Mouse (Mus musculus): Measurements from ENCODE around the gene Scaf4.

Scaf4 gene

DNA sequence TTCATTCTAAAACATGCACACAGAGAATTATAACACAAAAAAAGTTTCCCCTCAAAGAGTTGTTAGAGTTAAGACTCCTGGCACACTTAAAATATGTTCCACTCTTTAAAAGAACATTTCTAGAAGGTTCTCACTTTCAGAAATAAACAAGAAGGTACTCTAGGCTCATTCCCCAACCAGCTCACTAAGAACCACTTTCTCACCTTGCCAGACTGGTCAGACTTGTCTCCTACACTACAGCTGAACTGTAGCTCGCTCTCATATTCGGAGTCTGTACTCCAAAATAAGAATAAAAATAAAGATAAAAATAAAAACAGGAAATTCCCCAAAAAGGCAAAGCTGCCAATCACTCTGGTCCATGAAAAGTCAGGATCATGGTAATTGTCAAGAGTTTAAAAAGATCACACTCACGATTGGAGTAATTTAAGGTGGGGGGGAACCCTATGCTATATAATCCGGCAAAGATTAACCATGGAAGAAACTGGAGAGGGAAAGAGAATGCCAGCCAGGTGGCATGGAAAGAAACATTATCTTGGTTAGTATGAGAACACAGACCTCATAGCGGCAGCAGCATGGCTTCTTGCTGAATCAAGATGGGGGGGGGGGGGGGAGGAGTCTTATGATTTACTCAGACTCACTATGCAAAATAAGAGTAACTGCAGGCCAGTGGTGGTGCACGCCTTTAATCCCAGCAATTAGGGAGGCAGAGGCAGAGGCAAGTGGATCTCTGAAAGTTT is 80.9 kb downstream of the Scaf4 start:
- DNase-seq (ENCODE audit: low spot score in 2 of 2): no peak

DNA sequence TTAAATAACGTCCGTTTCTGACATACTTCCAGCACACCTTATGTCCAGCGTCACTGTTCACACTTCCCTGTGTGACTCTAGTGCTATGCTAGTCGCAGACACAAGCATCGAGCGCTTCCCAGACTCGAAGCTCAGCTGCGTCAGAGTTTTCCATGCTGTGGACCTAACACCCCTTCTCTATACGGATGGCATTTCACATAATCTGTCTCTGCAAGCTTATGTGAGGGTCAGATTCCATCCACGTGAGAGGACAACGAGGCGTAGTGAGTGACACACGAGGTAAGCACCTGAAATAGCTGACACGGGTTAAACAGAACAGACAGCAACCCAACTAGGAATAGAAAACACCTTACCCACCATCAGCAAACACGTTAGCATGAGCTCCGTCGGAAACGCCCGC is 82.2 kb downstream of the Scaf4 start:
- DNase-seq (ENCODE audit: low spot score in 2 of 2): no peak

DNA sequence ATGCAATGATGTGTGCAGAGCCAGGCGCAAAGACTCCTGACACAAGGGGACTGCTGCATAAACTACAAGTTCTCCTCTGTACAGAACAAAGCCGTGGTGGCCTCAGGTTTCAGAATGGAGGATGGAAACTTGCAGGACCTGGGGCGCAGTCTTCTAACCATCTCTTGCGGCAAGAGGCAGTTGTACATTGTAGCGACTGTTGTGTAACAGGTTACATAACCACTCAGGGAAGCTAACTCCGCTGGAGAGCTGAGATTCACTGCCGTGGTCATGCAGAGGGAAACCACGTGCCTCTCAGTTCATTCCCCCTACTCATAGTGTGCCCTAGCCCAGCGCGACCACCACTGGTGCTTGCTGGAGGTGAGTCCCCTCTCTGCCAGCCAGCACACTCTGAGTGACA is 85.1 kb downstream of the Scaf4 start:
- DNase-seq (ENCODE audit: low spot score in 2 of 2): no peak

DNA sequence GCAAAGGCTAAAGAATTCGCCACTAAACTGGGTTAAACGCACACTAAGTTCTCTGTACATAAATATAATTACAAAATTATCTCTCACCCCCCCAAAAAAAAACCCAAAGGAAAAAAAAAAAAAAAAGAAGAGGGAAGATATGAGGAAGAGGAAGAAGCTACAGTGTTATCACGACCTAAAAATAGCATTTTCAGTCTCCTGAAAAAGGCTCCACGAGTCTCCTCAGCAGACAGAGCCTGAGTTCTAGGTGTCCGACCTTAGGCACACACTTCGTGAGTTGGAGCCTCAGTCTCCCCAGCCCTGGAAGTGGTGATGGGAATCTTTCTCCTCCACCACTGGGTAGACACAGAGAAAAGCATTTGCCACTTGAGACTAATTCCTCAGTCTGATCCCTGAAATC is 85.7 kb downstream of the Scaf4 start:
- no peak for DNase-seq (ENCODE audit: low spot score in 2 of 2)

DNA sequence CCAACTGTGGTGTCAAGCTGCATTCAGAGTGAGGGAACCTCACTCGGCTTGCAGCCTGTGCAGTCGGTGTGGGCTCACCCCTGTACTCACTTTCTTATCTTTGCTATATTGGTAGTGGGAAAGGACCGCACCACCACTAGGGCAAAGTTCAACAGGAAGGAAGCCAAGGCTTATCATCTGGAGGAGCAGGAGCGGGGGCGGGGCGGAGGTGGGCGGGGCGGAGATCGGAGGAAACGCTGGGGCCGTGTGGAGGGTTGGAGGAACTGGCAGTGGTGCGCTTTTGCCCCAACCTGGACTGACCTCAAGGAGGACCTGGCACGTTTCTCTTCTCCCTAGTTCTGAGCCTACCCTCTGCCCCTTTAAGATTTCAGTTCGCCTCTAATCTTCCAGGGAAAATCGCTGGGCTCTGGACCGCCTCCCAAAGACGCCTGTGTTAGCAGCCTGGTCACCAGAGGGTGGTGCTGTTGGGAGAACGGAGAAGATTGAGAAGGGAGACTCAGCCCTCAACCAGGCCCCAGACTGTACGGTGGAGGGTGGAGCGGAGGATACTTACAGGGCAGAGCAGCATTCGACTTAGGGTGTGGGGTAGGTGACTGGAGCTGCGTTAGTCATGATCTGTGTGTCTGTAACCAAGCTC is 86.8 kb downstream of the Scaf4 start:
- DNase-seq (ENCODE audit: low spot score in 2 of 2): peak; percentile 39 to 57

DNA sequence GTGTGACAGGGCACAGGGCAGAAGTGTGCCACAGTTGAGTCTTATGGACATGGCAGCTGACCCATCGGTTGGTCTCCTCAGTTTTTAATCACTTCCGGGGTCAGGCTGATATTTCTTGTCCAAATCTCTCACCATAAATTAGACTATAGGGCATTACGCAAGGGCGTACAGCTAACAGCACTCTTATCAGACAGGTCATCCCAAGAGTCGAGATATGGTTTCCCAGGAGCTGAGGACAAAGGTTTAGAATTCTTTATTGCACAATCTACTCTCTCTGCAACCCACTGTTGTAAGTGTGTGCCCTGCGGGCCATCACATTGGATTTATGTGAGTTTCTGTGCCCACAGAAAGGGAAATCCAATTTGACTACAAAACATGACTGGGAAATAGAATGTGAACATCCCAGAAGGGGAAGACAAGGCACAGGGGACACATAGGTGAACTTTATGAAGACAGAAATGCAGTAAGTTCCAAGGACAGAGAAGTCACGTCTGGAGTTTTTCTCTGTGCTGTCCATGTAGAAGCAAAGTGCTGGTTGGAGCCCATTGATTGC is 87.5 kb downstream of the Scaf4 start:
- no peak for DNase-seq (ENCODE audit: low spot score in 2 of 2)

DNA sequence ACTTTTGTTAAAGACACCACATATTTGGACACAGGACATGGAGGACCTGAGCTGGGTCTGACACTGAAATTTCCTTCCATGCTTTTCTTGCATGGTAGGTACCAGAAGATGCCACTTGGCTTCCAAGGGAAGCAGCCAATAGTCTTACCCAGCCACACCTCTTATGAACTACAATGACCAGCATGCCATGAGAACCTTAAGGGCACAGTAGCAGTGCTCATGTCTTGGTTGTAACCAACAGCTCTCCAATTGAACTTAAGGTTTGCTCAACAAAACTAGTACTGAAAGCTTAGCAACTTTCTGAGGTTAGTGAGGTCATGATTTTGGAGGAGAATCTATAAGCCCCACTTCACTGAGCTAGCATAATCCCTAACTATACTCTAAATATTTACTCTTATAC is 90.6 kb downstream of the Scaf4 start:
- DNase-seq (ENCODE audit: low spot score in 2 of 2): no peak

DNA sequence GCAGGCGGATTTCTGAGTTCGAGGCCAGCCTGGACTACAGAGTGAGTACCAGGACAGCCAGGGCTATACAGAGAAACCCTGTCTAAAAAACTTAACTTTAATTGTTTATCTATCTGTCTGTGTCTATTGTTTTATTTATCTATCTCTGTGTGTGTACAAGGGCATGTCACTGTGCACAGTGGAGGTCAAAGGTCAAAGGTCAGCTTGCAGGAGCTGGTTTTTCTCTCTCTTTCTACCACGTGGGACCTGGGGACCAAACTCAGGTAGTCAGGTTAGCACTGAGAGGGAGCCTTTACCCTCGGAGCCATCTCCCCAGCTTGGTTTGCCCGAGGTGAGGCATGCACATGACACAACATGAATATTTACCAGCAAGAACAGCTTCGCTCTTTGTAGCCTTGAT is 93.0 kb downstream of the Scaf4 start:
- no peak for DNase-seq (ENCODE audit: low spot score in 2 of 2)

DNA sequence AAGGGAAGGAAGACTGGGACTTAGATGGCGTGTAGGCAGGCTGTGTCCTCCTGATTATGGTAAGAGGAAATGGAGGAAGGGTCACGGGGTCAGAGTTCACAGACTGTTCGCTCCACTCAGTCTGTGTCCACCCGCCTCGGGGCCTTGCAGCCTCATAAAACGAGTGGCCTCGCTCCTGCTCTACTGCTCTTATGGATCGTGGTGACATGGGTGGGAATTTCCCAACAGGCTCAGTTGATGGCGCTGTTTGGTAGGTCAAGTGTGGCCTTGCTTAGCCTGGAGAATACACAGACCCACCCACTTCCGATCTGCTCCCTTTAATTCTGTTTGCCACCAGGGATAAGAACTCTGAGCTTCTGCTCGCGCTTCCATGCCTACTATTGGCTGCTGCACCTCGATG is 96.8 kb downstream of the Scaf4 start:
- DNase-seq (ENCODE audit: low spot score in 2 of 2): no peak

DNA sequence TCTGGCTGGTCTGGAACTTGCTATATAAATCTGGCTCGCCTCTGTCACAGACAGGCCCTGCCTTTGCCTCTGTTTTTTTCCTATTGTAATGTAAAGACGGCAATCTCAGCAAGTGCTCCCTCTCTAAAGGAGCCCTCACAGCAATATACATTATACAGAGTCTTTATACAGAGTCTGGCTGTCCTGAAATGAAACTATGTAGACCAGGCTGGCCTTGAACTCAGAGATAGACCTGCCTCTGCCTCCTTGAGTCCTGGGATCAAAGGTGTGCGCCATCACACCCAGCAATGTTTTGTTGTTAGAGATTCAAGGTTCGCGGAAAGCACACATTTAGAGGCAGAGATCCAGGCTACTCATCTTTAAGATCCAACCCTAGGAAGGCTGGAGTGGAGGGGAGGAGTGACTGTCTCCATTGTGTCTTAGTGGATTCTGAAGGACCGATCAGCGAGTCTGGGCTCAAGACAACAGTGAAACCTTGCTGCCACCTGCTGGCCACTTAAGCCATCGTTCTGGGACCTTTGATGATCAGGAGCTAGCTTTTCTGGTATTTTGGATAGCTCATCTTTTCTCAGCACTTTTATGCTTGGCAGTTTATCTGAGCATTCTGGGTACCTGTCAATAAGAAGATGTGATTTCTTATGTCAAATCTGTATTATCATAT is 98.2 kb downstream of the Scaf4 start:
- peak; percentile 37 to 70 for DNase-seq (ENCODE audit: low spot score in 2 of 2)

DNA sequence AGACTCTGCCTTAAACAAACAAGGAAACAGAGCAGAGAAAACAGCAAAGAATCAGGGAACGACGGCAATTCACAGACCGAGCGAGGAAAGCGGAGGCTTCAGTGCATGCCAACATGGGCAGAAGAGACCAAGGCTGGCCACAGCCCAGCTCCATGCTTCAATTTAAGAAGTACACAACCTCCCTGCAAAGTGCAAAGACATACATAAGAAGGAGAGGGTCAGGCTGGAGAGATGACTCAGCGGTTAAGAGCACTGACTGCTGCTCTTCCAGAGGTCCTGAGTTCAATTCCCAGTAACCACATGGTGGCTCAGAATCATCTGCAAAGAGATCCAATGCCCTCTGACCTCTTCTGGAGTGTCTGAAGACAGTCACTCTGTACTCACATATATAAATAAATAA is 100.2 kb downstream of the Scaf4 start:
- no peak for DNase-seq (ENCODE audit: low spot score in 2 of 2)

DNA sequence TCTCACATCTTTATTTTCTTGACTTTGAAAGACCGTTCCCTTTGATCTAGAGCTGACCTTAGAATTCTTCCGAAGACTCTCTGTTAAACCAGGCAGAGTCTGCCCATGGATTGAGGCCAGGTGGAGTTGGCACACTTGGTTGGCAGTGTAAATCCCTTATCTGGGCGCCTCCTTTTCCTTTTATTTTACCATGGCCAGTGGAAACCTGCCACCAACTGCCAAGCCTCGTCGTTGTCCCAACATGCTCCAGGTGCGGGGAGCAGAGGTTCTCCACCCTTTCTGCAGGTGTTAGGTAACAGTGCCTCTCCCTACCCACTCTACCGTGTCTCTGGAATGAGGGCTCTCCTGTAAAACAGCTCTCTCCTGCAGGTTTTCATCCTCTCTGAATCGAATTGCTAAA is 102.6 kb downstream of the Scaf4 start:
- no peak for DNase-seq (ENCODE audit: low spot score in 2 of 2)

DNA sequence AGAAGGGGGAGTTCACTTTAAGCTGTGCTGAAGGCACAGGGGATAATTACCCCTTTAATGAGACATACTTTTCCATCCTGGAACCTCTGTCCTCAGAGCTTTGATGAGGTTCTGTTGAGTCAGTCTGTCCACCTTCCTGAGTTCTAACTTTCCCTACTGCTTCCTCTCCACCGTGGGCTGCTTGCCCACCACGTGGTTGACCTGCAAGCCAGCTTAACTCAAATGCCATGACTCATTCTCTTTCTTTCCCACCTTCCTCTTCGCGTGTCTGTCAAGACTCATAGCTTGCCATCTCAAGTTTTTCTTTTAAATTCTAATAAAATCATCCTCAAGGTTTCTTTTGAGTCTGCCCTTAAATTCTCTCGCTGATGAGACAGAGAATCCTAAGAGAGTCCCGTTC is 103.3 kb downstream of the Scaf4 start:
- no peak for DNase-seq (ENCODE audit: low spot score in 2 of 2)

DNA sequence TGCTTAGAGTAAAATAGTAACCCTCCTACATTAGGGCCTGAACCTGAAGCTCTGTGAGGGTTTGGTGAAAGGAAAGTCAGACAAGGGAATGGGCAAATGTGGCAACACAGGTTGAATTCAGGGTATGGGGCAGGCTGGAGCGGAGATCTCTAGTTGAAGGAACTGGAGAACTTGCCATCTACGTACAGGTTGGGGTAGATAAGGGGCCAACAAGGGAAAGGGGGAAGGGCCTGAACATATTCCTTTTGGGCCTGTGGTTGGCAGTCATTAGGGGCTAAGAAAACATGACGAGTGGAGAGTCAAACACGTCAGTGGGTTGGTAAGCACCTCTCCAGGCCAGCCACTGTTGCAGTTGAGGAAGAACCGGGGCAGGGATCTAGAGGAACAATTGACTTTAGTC is 104.4 kb downstream of the Scaf4 start:
- DNase-seq (ENCODE audit: low spot score in 2 of 2): no peak

DNA sequence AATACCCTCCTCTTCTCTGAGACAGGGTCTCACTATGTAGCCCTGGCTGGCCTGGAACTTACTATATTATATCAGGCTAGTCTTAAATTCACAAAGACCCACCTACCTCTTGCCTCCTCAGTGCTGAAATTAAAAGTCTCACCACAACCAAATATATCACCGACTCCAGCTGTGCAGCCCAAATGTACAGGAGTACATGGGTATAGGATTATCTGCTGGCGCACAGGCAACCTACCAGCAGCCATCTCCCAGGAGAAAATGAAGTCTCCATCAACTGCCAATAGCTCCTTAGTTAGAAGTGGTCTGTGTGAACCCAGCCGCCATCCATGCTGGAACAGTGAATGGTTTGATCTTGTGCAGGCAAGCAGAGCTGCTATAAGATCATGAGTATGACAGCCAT is 105.9 kb downstream of the Scaf4 start:
- no peak for DNase-seq (ENCODE audit: low spot score in 2 of 2)

DNA sequence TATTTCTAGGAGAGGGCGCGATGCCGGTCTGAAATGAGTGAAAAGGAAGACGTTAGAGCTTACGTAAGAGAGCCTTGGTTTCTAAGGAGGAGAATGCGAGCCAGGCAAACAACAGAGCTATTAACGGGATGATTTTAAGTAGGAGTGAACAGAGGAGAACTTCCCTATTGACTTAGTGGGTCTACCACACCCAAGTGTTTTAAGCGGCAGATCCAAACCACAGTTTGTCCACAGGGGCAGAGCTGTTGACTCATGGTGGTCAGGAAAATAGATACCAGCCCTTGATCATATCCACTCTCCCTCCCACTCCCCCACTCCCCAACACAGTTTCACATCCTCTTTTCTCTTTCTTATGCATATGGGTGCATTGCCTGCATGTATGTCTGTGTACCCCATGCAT is 106.9 kb downstream of the Scaf4 start:
- DNase-seq (ENCODE audit: low spot score in 2 of 2): peak; percentile 23 to 68

DNA sequence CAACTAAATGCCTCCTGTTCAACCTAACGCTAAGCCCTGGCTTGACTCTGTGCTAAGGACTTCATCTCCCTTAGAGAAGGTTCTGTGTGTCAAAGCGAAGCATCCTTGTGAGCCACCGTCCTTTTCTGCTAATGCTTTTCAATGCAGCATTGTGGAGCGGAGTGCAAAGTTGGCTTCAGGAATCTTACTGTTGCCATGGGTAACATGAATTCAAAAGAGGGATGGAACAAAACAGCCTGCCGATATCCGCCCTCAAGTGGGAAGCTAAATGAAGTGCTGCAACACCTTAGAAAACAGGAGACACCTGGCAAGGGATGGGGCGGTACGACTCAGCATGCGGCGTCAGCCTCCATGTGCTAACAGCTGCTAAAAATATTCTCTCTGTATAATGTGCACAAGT is 107.8 kb downstream of the Scaf4 start:
- DNase-seq (ENCODE audit: low spot score in 2 of 2): no peak
